Mouse (Mus musculus) ES-E14 (cell line): Measurements from ENCODE around the gene Tas2r117. TPM values are rescaled to one million over a fixed set of nuclear protein-coding genes. Genes with fewer than 3 reads are reported as not detected.

Experiments used
- DNase-seq: peaks from one replicate; pipeline ENCODE4 v3.0.0-alpha.2; 2013; ENCODE audit warnings: low read depth, low spot score
- H3K27ac ChIP-seq: 2 replicates; pipeline ENCODE4 v1.5.1; 2012; ENCODE audit warnings: low read depth, mild to moderate bottlenecking, low read length, moderate library complexity, mixed read lengths; ENCODE audit not compliant: poor library complexity, insufficient read depth, severe bottlenecking
- H3K36me3 ChIP-seq: 2 replicates; pipeline ENCODE4 v1.6.1; 2012; ENCODE audit warnings: mild to moderate bottlenecking, low read length, moderate library complexity, mixed read lengths; ENCODE audit not compliant: control insufficient read depth, poor library complexity, insufficient read depth, severe bottlenecking
- H3K4me1 ChIP-seq, 2 experiments: fragments of 150-350 bp in 1 of 2; sonication (generic) in 1 of 2; 2 replicates each; pipeline ENCODE4 v1.6.1; 2012; ENCODE audit warnings: low read length in 2 of 2, mild to moderate bottlenecking in 1 of 2, mixed read lengths in 1 of 2; ENCODE audit not compliant: control insufficient read depth in 2 of 2, insufficient read depth in 2 of 2, poor library complexity in 1 of 2
- H3K4me3 ChIP-seq, 2 experiments: fragments of 150-350 bp in 1 of 2; sonication (generic) in 1 of 2; 2 replicates each; pipeline ENCODE4 v1.5.1; 2012; ENCODE audit warnings: low read length in 2 of 2, low read depth in 1 of 2, mild to moderate bottlenecking in 1 of 2, mixed read lengths in 1 of 2; ENCODE audit not compliant: insufficient read depth in 1 of 2, poor library complexity in 1 of 2, severe bottlenecking in 1 of 2
- H3K9ac ChIP-seq: 2 replicates; pipeline ENCODE4 v1.6.1; 2012; ENCODE audit warnings: low read depth, mild to moderate bottlenecking, low read length, mixed read lengths; ENCODE audit not compliant: poor library complexity, insufficient read depth, severe bottlenecking
- H3K9me3 ChIP-seq: fragments of 150-350 bp; sonication (generic); 2 replicates; pipeline ENCODE4 v1.6.1; 2012; ENCODE audit warnings: low read depth, mild to moderate bottlenecking, low read length; ENCODE audit not compliant: control insufficient read depth, insufficient read depth
- CHD2 ChIP-seq: IDR thresholded peaks from 2 replicates; pipeline ENCODE4 v1.6.1; 2014; ENCODE audit warnings: mild to moderate bottlenecking, low read depth, low read length, inconsistent platforms
- HCFC1 ChIP-seq: IDR thresholded peaks from 2 replicates; pipeline ENCODE4 v1.6.1; 2012; ENCODE audit warnings: low read length, inconsistent platforms, borderline replicate concordance; ENCODE audit not compliant: insufficient read depth
- MAFK ChIP-seq: IDR thresholded peaks from 2 replicates; pipeline ENCODE4 v1.6.1; 2014; ENCODE audit warnings: mild to moderate bottlenecking, low read depth, low read length, inconsistent platforms; ENCODE audit not compliant: insufficient read depth
- ZC3H11A ChIP-seq: IDR thresholded peaks from 2 replicates; pipeline ENCODE4 v1.6.1; 2012; ENCODE audit warnings: low read depth, mild to moderate bottlenecking, inconsistent platforms, low read length, borderline replicate concordance
- ZNF384 ChIP-seq: IDR thresholded peaks from 2 replicates; pipeline ENCODE4 v1.6.1; 2012; ENCODE audit warnings: low read depth, low read length, inconsistent platforms
- in situ Hi-C, 2 experiments: fragments of 600-800 bp; cut with MboI; formaldehyde crosslinking; loops; one replicate each; pipeline ENCODE4 v1.15.1; 2025; ENCODE audit warnings: low sequenced_read_pairs in 2 of 2, inconsistent platforms in 1 of 2; ENCODE audit not compliant: unreplicated experiment in 2 of 2
- total RNA-seq: library from RNA; depleted of rRNA; stranded (reverse); fragments of 300-350 nt; gene quantifications from 2 replicates; pipeline ENCODE4 v1.2.3, GENCODE M21; 2012; rRNA removed

Gene Tas2r117
- total RNA-seq, result not detected in 2 replicates

GRCm38 (mm10) chr6:132802518-132802917 is at the start of gene Tas2r117:
Gene Tas2r117, plus strand, starts transcription at chr6:132802818.
- H3K27ac ChIP-seq, result no peak within 1 kb of the TSS
- TF ChIP-seq MAFK (no peak), HCFC1 (no peak), ZC3H11A (no peak), CHD2 (no peak), ZNF384 (no peak)
- H3K4me1 ChIP-seq, result no peaks in the 10 kb centered on the region
- no peaks in the 10 kb centered on the region for H3K36me3 ChIP-seq
- no peak within 1 kb of the TSS for H3K4me3 ChIP-seq
- no peak within 1 kb of the TSS for H3K9ac ChIP-seq
- H3K9me3 ChIP-seq, result no peaks in the 10 kb centered on the region
- no peak for DNase-seq
- in situ Hi-C loops, result no loop called here

- Histone ChIP-seq H3K36me3 (no peaks in the 10 kb centered on the region), H3K9ac (no peak within 1 kb of the TSS), H3K9me3 (no peaks in the 10 kb centered on the region), H3K4me3 (no peak within 1 kb of the TSS), H3K4me1 (no peaks in the 10 kb centered on the region), H3K27ac (no peak within 1 kb of the TSS)
- DNase-seq, result no peak
- in situ Hi-C loops, result no loop called here
- TF ChIP-seq ZC3H11A, result no peak
- no peak for TF ChIP-seq HCFC1
- no peak for TF ChIP-seq ZNF384
- TF ChIP-seq MAFK, result no peak
- TF ChIP-seq CHD2, result no peak
Observed at GRCm38 (mm10) chr6:132754430-132754829, 48.2 kb upstream of the Tas2r117 start, which contains the start of gene Tas2r124. Gene Tas2r124, plus strand, starts transcription at chr6:132754730.

GRCm38 (mm10) chr6:132761831-132762230 is 40.8 kb upstream of the Tas2r117 start, which contains the start of gene Tas2r102:
Gene Tas2r102, plus strand, starts transcription at chr6:132762131.
- no peaks in the 10 kb centered on the region for H3K9me3 ChIP-seq
- no peak for DNase-seq
- H3K9ac ChIP-seq, result no peak within 1 kb of the TSS
- TF ChIP-seq ZC3H11A (no peak), HCFC1 (no peak), ZNF384 (no peak), MAFK (no peak), CHD2 (no peak)
- no peak within 1 kb of the TSS for H3K27ac ChIP-seq
- H3K36me3 ChIP-seq, result no peaks in the 10 kb centered on the region
- in situ Hi-C loops, result no loop called here
- peaks cover 0 to 2% of the 10 kb centered on the region in 2 experiments; a peak in 1 of 4 replicates for H3K4me1 ChIP-seq
- no peak within 1 kb of the TSS for H3K4me3 ChIP-seq

DNA sequence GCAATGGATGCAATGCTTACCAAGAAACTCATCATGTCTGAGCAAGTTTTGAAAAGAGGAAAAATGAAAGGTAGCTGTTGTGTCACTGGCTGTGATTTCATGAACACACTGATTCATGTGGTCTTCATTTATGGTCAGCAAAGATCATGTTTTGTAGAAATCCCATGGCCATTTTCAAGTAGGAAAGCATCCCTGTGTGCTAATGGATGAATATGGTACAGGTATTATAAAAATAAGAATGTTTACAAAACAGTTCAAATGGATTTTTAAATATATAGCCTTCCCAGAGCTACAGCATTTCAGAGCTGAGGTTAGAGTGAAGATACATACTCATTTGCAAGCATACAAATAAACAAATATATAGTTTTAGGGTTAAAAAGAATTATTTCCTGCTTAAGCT is 24.6 kb upstream of the Tas2r117 start, which contains the start of gene Tas2r136:
Gene Tas2r136, minus strand, starts transcription at position 101 of the 400 bp plus-strand sequence.
- TF ChIP-seq HCFC1 (no peak), ZNF384 (no peak), ZC3H11A (no peak), MAFK (no peak), CHD2 (no peak)
- Histone ChIP-seq H3K27ac (no peak within 1 kb of the TSS), H3K9ac (no peak within 1 kb of the TSS), H3K36me3 (no peaks in the 10 kb centered on the region), H3K4me3 (no peak within 1 kb of the TSS), H3K4me1 (no peaks in the 10 kb centered on the region), H3K9me3 (no peaks in the 10 kb centered on the region)
- in situ Hi-C loops, result no loop called here
- no peak for DNase-seq

DNA sequence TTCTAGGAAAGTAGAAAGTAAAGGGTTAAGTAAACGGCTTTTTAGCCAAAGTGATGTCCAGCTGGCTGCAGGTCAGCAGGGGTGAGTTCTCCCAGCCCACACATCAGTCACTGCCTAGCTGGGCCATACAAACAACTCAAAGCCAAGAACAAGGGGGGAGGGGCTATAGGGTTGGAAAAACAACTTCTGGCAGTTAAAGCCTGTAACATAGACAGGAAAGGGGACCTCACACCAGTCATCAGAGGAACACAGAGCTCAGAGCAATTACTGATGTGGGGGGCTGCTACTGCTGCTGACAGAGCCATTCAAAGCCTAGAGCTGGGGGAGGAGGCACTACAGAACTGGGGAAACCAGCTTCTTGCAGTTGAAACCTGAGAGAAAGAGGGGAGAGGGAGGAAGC is 7.2 kb upstream of the Tas2r117 start:
- H3K9ac ChIP-seq, result no peak overlapping the region
- DNase-seq, result no peak
- no peak overlapping the region for H3K27ac ChIP-seq
- no peaks in the 10 kb centered on the region for H3K4me1 ChIP-seq
- in situ Hi-C loops, result no loop called here
- TF ChIP-seq MAFK (no peak), ZC3H11A (no peak), ZNF384 (no peak), CHD2 (no peak), HCFC1 (no peak)
- H3K4me3 ChIP-seq, result no peak overlapping the region
- H3K36me3 ChIP-seq, result no peaks in the 10 kb centered on the region
- no peaks in the 10 kb centered on the region for H3K9me3 ChIP-seq
